ENCODE assay signal across 27 mouse cellular contexts in the genomic region with DNA sequence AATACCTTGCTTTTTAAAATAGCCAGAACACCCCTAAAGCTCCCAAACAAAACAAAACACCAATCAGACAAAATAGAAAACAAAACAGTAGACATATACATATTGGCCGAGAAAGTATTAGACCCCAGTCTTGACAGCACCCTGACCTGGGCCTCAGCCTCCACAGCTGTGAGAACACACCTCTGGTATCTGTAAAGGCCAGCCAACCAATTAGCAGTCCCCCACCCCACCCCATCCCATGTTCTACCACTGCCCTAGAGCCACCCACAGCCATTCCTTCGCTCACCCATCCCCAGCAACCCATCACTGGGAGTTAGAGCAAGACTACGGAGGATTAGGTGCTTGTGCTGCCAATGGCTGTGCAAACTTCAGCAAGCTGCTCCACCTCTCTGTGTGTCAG. TPM values are rescaled to one million over a fixed set of nuclear protein-coding genes. Genes with fewer than 3 reads are reported as not detected.
DNase-seq lines count a peak whose midpoint lies in the region; ATAC-seq and TF ChIP-seq lines count a peak whose summit lies in the region.
"Had no signal": no experiment of that assay in that cellular context is flagged by ENCODE, and none has a peak within 500 bp of the region (broad histone marks: within the 10 kb centered on the region; RNA-seq: fewer than 3 reads in every experiment).

No protein-coding gene starts in this region.

- 78% methylated on average over 3 of the region's 3 CpGs for WGBS in liver, embryonic 12.5 days (ENCODE audit: insufficient replicate concordance)
- 93% methylated on average over 3 of the region's 3 CpGs for WGBS in liver, embryonic 11.5 days
- WGBS in lung, embryonic 14.5 days, result 93% methylated on average over 3 of the region's 3 CpGs
- 92% methylated on average over 3 of the region's 3 CpGs for WGBS in lung, adult 2 months
- WGBS in lung, postnatal 0 days, result 92% methylated on average over 3 of the region's 3 CpGs

- TF ChIP-seq EP300 in lung, postnatal 0 days (IDR thresholded peaks at IDR 0.05), result no peak

- TF ChIP-seq CTCF in lung, embryonic 14.5 days (IDR thresholded peaks at IDR 0.05; ENCODE audit: low read depth), result no peak
- TF ChIP-seq CTCF in lung, adult 2 months (IDR thresholded peaks at IDR 0.05; ENCODE audit: insufficient read depth, low read length), result no peak
- no peak for TF ChIP-seq CTCF in lung, postnatal 0 days (IDR thresholded peaks at IDR 0.05)

- no peak for TF ChIP-seq POLR2A in lung, adult 2 months (IDR thresholded peaks at IDR 0.05; ENCODE audit: borderline replicate concordance, extremely low read depth, low read depth, low read length)

- no peaks in the 10 kb centered on the region for H3K27me3 ChIP-seq in liver, embryonic 12.5 days (replicated peaks)
- H3K27me3 ChIP-seq in liver, embryonic 11.5 days (replicated peaks; ENCODE audit: control insufficient read depth, insufficient read depth, low read length), result no peaks in the 10 kb centered on the region
- H3K27me3 ChIP-seq in lung, embryonic 14.5 days (ENCODE audit: insufficient read depth, low read length), result no peaks in the 10 kb centered on the region
- no peaks in the 10 kb centered on the region for H3K27me3 ChIP-seq in lung, postnatal 0 days (replicated peaks; ENCODE audit: insufficient read depth, low read length)
- H3K27me3 ChIP-seq: embryonic facial prominence, embryonic 13.5 days; forebrain, embryonic 12.5 days; forebrain, embryonic 15.5 days; heart, embryonic 12.5 days; heart, embryonic 15.5 days; hindbrain, embryonic 13.5 days had no signal

- ATAC-seq in liver, embryonic 12.5 days, result peak; percentile 71; the same call in 1 of the 2 replicates
- no peak; the same call in 1 of the 2 replicates for ATAC-seq in liver, embryonic 11.5 days (replicated peaks; ENCODE audit: low FRiP score)
- ATAC-seq in lung, embryonic 14.5 days (ENCODE audit: insufficient read depth), result no peak
- ATAC-seq in lung, postnatal 0 days, result no peak
- ATAC-seq: activated CD4-positive, CD25-positive, alpha-beta regulatory T cell, adult 4 months; forebrain, embryonic 15.5 days had no signal

- no peak overlapping the region for H3K4me2 ChIP-seq in liver, embryonic 12.5 days
- H3K4me2 ChIP-seq in liver, embryonic 11.5 days, result no peak overlapping the region
- H3K4me2 ChIP-seq in lung, embryonic 14.5 days, result no peak overlapping the region
- H3K4me2 ChIP-seq in lung, postnatal 0 days (replicated peaks; ENCODE audit: low read depth, low read length), result no peak overlapping the region
- H3K4me2 ChIP-seq: embryonic facial prominence, embryonic 13.5 days; forebrain, embryonic 12.5 days; forebrain, embryonic 15.5 days; heart, embryonic 12.5 days; heart, embryonic 15.5 days; hindbrain, embryonic 13.5 days had no signal

- no peak overlapping the region for H3K27ac ChIP-seq in liver, embryonic 12.5 days
- H3K27ac ChIP-seq in liver, embryonic 11.5 days (ENCODE audit: low read depth, low read length), result no peak overlapping the region
- H3K27ac ChIP-seq in lung, embryonic 14.5 days (ENCODE audit: low read depth), result peak overlapping the region; percentile 95
- peak overlapping the region; percentile 26; the same call in 1 of the 2 replicates for H3K27ac ChIP-seq in lung, postnatal 0 days (ENCODE audit: low read length)
- H3K27ac ChIP-seq: embryonic facial prominence, embryonic 13.5 days; forebrain, embryonic 12.5 days; forebrain, embryonic 15.5 days; heart, embryonic 15.5 days; hindbrain, embryonic 10.5 days; hindbrain, embryonic 13.5 days had no signal

- H3K4me1 ChIP-seq in liver, embryonic 12.5 days, result peaks cover 28% of the 10 kb centered on the region
- H3K4me1 ChIP-seq in liver, embryonic 11.5 days (replicated peaks; ENCODE audit: control insufficient read depth, insufficient read depth, low read length), result 0 out of 2 replicates have a peak, but pooled peaks cover 4% of the 10 kb centered on the region
- H3K4me1 ChIP-seq in lung, embryonic 14.5 days (ENCODE audit: insufficient read depth), result peaks cover 8% of the 10 kb centered on the region; the same call in 1 of the 2 replicates
- no peaks in the 10 kb centered on the region for H3K4me1 ChIP-seq in lung, adult 2 months (ENCODE audit: control insufficient read depth, insufficient read depth, low read length)
- H3K4me1 ChIP-seq in lung, postnatal 0 days (ENCODE audit: insufficient read depth, low read depth, low read length), result no peaks in the 10 kb centered on the region
- H3K4me1 ChIP-seq: forebrain, embryonic 15.5 days; heart, embryonic 15.5 days; hindbrain, embryonic 10.5 days; hindbrain, embryonic 13.5 days had no signal

- H3K9ac ChIP-seq in liver, embryonic 12.5 days, result no peak overlapping the region
- H3K9ac ChIP-seq in liver, embryonic 11.5 days (ENCODE audit: low read depth, low read length), result no peak overlapping the region
- no peak overlapping the region for H3K9ac ChIP-seq in lung, embryonic 14.5 days
- H3K9ac ChIP-seq in lung, postnatal 0 days (replicated peaks; ENCODE audit: low read depth), result no peak overlapping the region
- H3K9ac ChIP-seq: embryonic facial prominence, embryonic 13.5 days; forebrain, embryonic 12.5 days; forebrain, embryonic 15.5 days; heart, embryonic 12.5 days; heart, embryonic 15.5 days; hindbrain, embryonic 13.5 days had no signal

- H3K9me3 ChIP-seq in liver, embryonic 12.5 days (replicated peaks), result no peaks in the 10 kb centered on the region
- no peaks in the 10 kb centered on the region for H3K9me3 ChIP-seq in liver, embryonic 11.5 days (ENCODE audit: control insufficient read depth, low read length)
- H3K9me3 ChIP-seq in lung, embryonic 14.5 days (ENCODE audit: low read depth, low read length), result no peaks in the 10 kb centered on the region
- H3K9me3 ChIP-seq in lung, postnatal 0 days (ENCODE audit: low read length), result no peaks in the 10 kb centered on the region
- H3K9me3 ChIP-seq: embryonic facial prominence, embryonic 10.5 days; forebrain, embryonic 15.5 days; heart, embryonic 15.5 days; hindbrain, embryonic 10.5 days; hindbrain, embryonic 13.5 days had no signal

- no peaks in the 10 kb centered on the region for H3K36me3 ChIP-seq in liver, embryonic 12.5 days
- no peaks in the 10 kb centered on the region for H3K36me3 ChIP-seq in liver, embryonic 11.5 days (ENCODE audit: control insufficient read depth, insufficient read depth, low read length)
- no peaks in the 10 kb centered on the region for H3K36me3 ChIP-seq in lung, embryonic 14.5 days (ENCODE audit: insufficient read depth)
- H3K36me3 ChIP-seq in lung, postnatal 0 days (ENCODE audit: insufficient read depth, low read length), result no peaks in the 10 kb centered on the region
- H3K36me3 ChIP-seq: embryonic facial prominence, embryonic 10.5 days; embryonic facial prominence, embryonic 13.5 days; forebrain, embryonic 12.5 days; forebrain, embryonic 15.5 days; heart, embryonic 12.5 days; heart, embryonic 15.5 days; hindbrain, embryonic 10.5 days; hindbrain, embryonic 13.5 days had no signal

- no peak overlapping the region for H3K4me3 ChIP-seq in liver, embryonic 12.5 days
- H3K4me3 ChIP-seq in liver, embryonic 11.5 days (ENCODE audit: low read depth, low read length), result no peak overlapping the region
- H3K4me3 ChIP-seq in lung, embryonic 14.5 days (ENCODE audit: low read depth, low read length), result no peak overlapping the region
- H3K4me3 ChIP-seq in lung, adult 2 months (replicated peaks; ENCODE audit: extremely low read depth, low read depth, low read length), result no peak overlapping the region
- no peak overlapping the region for H3K4me3 ChIP-seq in lung, postnatal 0 days (ENCODE audit: low read depth, low read length)
- H3K4me3 ChIP-seq: embryonic facial prominence, embryonic 10.5 days; embryonic facial prominence, embryonic 13.5 days; erythroblast, embryonic 14.5 days; forebrain, embryonic 12.5 days; forebrain, embryonic 15.5 days; heart, embryonic 12.5 days; heart, embryonic 15.5 days; hindbrain, embryonic 10.5 days; hindbrain, embryonic 13.5 days had no signal

- DNase-seq in liver, embryonic 11.5 days (ENCODE audit: low spot score), result no peak
- DNase-seq in lung, embryonic 14.5 days, result no peak
- DNase-seq in lung, adult 2 months, result no peak
- DNase-seq in lung, postnatal 0 days (ENCODE audit: low spot score), result no peak
- DNase-seq in lung, postnatal 10 days, result no peak
- DNase-seq: adrenal gland, adult 8-10 months; adrenal gland, postnatal 25 days; cerebellum, adult 11-12 months; cerebellum, adult 8-10 months; cerebellum, postnatal 10 days; cerebellum, postnatal 36 days; embryo, embryonic 11 days; gastrocnemius, postnatal 25 days; heart, adult 18-20 months; heart, postnatal 10 days; heart, postnatal 36 days had no signal

RNA-seq across cellular contexts. Expression of a gene that starts 33.3 kb away (rescaled TPM):
- polyA plus RNA-seq in liver, embryonic 12.5 days (2016; fragmentation: Nextera tagmentation; extraction: Ambion mirVana), result 32.5 and 37.1 TPM in 2 replicates
- 53.2 and 62.3 TPM in 2 replicates for polyA plus RNA-seq in liver, embryonic 11.5 days (2014; fragmentation: Nextera tagmentation; extraction: Ambion mirVana)
- 48.7 and 49.7 TPM in 2 replicates for polyA plus RNA-seq in lung, embryonic 14.5 days (2014; fragmentation: Nextera tagmentation; extraction: Ambion mirVana)
- 6.2 and 10.5 TPM in 2 replicates for polyA plus RNA-seq in lung, adult 2 months (2012; rRNA removed)
- polyA plus RNA-seq in lung, postnatal 0 days (2015; fragmentation: Nextera tagmentation; extraction: Ambion mirVana), result 17.5 and 18.2 TPM in 2 replicates

RNA-seq across cellular contexts. Expression of a gene that starts 33.4 kb away (rescaled TPM):
- polyA plus RNA-seq in liver, embryonic 12.5 days (2016; fragmentation: Nextera tagmentation; extraction: Ambion mirVana), result 682 and 741 TPM in 2 replicates
- polyA plus RNA-seq in liver, embryonic 11.5 days (2014; fragmentation: Nextera tagmentation; extraction: Ambion mirVana), result 1,278 and 1,318 TPM in 2 replicates
- polyA plus RNA-seq in lung, embryonic 14.5 days (2014; fragmentation: Nextera tagmentation; extraction: Ambion mirVana), result 2,008 and 2,115 TPM in 2 replicates
- polyA plus RNA-seq in lung, adult 2 months (2012; rRNA removed), result 34.7 and 38.2 TPM in 2 replicates
- polyA plus RNA-seq in lung, postnatal 0 days (2015; fragmentation: Nextera tagmentation; extraction: Ambion mirVana), result 616 and 682 TPM in 2 replicates

Comparison
In these comparisons a context has a peak if more than half of its experiments do, and no peak if none do; other contexts are left out.
1. RNA of a gene that starts 33.4 kb away (polyA plus RNA-seq): 2,008 to 2,115 TPM in lung, embryonic 14.5 days, 1,278 to 1,318 TPM in liver, embryonic 11.5 days, 682 to 741 TPM in liver, embryonic 12.5 days and 616 to 682 TPM in lung, postnatal 0 days; 34.7 to 38.2 TPM in lung, adult 2 months; every median in the first group is over 10 times any median in the second.
2. H3K27ac ChIP-seq: peak in lung, embryonic 14.5 days (single experiment) and lung, postnatal 0 days (single experiment); none in liver, embryonic 12.5 days (single experiment) and liver, embryonic 11.5 days (single experiment).